Mouse (Mus musculus): ENCODE results near the gene 1700019N19Rik.

The 1700019N19Rik gene

DNA sequence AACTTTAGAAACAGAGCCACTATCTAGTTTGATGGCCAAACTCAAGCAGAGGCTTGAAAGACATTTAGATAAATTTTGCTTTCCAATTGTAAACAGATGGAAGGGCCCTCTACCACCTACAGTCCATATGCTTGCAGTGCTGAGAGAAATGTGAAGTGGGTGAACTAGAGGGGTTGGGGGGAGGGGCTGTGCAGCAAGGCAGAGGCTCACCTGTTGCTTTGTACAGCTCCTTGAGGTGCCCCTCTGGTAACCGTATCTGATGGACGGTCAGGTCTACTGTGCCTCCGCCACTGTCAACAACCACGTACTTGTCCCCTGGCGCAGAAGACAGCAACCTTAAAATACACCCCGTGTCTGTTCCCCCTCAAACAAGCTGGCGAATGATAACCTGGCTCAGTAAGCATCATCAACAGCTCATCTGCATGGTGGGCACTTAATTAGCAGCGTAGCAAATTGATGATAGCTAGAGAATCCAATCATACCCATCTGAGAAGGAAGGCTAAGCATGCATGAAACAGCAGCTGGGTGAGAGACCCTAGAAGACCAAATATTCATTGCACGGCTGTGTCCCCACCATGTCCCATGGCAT, 11.0 kb upstream of the 1700019N19Rik start:
- no peak for DNase-seq

DNA sequence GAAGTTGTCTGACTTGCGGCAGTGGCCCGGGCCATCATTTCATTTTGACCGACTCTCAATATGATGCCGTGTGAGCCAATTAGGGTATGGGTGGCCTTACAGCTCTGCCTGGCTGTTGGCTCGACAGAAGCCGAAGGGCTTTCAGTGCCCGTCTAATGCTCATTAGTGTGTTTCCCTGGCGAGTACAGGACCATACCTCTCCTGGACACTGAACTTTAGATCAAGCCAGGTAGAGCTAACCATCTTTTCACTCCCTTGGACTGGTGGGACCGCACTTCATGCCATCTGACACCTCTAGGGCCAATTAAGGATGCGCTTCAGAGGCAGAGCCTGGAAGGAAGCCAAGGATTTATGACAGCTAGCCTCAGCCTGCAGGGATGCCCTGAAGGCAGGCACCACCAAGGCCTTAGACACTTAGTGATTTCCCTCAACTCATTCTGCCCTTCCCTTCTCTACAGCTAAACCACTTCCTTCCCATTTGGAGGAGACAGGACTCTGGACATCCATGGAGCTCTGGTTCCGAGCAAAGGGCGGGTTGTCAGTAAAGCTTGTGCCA, 931 bp upstream of the 1700019N19Rik start:
- no peak for DNase-seq

DNA sequence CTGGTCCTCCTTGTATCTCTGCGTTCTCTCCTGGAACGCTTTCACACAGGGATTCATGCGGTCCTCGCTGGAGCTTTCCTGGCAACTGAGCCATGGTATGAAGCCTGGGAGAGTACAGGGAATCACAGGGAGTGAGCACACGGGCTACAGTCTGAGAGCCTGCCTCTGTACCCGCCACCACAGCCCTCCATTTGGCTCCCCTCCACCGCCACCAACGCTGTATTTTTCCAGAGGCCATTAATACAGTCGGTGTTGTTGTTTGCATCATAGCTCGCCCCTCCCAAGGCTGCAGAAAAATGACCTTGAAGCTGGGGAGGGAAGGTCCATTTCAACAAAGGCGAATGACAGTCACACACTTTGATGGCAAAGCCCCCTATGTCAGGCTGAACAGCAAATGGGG, 5.1 kb downstream of the 1700019N19Rik start:
- DNase-seq, result no peak

DNA sequence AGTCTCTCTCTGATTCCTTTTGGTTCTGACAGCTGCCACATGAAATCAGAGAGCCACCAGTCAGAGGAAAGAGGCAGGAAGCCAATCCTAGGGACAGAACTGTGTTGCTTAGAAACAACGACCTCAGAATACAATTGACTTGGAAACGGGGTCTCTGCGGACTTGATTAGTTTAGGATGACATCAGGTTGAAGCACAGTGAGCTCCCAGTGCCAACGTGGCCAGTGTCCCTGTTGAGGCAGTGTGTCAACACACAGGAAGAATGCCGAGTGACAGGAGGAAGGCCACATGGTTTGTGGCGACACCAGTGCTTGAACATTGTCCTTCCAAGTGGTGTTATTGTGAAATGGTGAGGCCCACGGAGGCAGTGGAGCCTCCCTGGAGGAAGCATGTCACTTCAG, 10.3 kb downstream of the 1700019N19Rik start:
- DNase-seq, result no peak

DNA sequence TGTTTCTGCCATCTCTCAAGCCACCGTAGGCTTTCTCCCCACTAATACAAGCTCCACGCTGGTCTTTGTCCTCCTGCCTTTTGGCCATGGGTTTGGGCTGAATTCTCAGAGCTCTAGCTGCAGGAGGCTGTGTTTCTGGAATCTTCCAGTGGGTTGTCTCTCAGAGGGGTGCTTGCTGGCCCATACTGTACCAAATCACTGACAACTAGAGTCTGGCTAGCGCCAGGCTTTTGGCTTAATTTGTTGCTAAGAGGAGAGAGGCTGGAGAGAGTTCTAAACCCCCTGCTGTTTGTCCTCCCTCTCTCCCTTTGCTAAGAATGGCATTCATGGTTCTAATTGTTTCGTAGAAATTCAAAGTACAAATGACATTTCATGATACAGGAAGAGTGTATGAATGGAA, 12.7 kb downstream of the 1700019N19Rik start:
- no peak for DNase-seq

DNA sequence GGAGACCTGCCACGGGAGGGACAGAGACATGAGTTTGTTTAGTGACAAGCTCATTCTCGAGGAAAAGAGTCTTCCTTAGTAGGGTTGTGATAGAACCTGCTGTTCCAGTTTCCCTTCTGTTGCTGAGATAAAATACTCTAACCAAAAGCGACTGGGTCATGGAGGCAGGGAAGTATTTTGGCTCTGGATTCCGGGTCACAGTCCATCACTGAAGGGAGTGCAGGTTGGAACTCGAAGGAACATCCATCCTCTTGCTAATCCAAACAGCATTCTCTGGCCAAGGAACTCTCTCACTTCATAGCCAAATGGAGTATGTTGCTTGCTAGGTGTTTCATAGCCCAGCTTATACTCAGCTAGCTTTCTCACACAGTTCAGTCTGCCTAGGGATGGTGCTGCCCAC, 17.8 kb downstream of the 1700019N19Rik start:
- DNase-seq, result no peak

DNA sequence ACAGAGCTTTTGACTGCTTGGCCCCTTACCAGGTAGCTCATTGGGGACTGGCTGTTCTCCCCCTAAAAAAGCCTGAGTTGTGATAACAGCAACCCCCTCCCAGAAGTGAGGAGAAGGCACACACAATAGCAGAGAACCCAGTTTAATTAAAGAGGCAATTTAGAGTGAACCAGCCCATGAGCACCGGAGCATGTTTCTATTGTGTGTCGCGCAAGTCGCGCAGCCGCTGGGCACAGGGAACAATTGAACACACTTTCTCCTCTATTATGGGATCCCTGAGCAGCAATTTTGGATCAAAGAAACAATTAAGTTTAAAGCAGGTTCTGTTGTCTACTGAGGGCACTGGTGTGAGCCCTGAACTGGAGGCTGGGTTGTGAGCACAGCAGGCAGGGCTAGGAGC, 26.9 kb downstream of the 1700019N19Rik start:
- DNase-seq, result no peak

DNA sequence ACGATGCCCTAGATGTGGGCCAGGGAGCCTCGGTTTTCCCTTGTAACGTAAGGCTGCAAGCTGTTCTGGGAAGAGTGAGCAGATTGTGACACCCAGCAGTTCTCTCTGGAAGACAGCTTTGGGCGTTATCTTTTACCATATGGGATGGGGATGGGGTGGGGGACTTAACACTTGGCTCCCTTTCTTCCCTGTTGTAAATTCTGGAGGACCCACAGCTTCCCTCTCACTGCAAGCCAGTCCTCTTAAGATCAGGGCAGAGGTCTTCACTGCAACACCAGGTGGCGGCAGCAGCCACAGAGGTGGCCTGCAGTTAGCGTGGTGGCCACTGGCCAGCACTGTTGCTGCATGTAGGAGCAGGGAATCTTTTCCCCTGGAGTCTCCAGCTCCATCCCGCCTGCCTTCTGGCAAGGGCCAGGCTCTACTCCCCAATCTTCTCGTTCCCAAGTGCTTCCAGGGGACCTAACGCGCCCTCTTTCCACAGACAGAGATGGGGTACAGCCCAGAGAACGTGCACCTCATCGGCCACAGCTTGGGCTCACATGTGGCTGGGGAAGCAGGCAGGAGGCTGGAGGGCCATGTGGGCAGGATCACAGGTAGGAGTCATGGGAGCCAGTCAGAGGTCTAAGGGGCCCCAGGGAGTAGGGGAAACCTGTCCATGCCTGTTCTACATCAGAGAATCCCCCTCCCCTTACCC, 31.3 kb downstream of the 1700019N19Rik start:
- DNase-seq, result peak; percentile 68

DNA sequence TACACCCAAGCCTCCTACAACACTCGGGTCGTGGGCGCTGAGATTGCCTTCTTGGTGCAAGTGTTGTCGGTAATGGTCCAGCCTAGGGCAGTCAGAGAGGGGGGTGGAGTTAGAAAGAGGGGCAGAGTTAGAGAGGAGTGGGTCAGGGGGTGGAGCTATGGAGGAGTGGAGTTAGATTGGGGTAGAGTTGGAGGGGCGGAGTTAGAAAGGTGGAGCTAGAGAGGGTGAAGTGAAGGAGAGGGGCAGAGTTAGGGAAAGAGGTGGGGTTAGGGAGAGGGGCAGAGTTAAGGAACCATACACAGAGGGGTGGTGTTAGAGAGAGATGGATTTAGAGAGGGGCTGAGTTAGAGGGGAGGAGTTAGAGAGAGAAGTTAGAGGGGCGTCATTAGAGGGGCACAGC, 31.9 kb downstream of the 1700019N19Rik start:
- peak; percentile 11 for DNase-seq

DNA sequence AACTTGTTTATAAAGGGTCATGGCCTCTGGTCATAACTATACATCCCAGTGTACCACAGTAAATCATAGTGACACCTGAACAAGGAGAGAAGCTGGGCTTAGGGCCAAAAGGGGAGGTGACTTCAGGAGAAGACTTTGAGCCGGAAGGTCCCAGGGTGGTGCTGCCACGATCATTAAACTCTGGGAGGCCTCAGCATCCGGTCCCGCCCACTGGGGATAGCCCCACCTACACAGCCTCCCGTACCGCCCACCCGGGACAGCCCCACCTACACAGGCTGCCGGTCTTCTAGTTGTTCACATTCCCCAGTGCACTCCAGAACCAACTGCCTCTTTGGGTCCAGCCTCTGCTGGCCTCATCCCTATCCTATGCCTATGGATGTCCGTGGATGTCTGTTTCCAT, 34.8 kb downstream of the 1700019N19Rik start, which contains the start of gene Pnliprp2:
Pnliprp2 (plus strand) TSS at position 297 of the 400 bp plus-strand sequence.
- DNase-seq, result peak; percentile 57

DNA sequence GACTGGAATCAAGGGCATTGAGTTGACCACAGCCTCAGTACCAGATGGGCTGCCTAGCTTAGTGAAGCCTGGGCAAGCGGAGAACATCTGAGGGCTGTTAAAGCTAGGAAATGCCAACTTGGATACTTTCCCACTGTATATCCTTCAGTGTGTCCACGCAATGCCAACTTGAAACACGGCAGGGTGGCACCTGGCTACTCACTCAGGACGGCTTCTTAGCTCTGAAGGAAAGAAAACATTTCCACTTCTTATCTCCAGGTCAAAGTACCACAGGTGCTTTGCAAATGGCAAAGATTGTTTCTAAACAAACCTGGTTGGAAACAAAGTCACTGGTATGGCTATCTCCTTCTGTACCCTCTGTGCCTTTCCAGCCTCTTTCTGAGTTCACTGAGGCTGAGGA, 35.4 kb downstream of the 1700019N19Rik start:
- DNase-seq, result no peak

DNA sequence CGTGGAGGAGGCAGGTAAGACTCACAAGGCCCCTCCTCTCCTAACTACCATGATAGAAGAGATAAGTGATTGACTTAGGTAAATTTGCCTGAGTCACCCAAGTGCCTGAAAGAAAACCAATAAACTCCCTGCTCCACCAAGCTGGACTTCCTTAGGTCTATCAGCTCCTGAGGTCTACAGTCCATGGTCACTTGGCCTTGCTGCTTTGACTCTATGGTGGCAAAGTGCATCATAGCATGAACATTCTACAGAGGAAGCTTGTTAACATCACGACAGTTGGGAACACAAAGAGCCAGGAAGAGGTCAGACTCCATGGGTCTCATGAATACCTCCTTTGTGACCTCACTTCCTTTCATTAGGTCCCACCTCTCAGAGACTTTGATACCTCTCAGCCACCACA, 42.8 kb downstream of the 1700019N19Rik start:
- DNase-seq, result no peak

DNA sequence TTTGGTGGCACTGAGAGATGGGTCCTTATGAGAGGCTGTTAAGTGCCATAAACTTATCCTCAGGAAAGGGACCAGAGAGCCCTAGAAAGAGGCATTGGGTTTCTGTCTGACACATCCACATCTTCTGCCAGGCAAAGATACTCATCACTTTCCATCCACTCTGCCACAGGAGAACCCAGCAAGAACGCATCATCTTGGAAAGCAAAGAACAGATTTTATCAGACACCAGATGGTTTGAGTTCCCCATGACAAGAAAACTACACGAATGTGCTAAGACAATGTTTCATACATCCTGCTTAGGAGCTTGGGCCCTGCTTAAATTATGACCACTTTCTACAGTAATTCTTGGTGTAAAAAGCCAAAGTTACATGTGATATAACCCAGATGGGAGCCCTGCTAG, 43.4 kb downstream of the 1700019N19Rik start:
- DNase-seq, result no peak

DNA sequence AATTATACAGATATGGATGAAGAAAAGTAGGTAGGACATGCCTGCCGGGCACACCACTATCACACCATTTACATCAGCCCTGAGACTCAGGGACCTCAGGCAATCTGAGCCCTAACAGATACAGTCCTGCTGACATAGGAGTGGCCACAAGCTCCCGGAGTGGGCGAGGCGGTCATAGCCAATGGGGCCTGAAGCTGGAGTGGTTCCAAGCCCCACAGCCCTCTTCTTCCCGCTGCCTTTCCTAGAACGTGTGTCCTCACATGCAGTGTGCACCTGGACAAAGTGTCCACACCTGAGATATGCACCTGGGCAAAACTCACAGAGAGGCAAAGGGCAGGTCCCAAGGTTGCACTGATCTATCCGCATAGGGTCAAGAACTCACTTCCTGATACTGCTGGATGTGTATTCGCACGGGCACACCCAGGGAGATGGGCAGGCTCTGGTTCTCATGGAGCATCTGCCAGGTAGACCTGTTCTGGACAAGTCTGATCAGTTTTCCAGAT, 46.7 kb downstream of the 1700019N19Rik start:
- no peak for DNase-seq

DNA sequence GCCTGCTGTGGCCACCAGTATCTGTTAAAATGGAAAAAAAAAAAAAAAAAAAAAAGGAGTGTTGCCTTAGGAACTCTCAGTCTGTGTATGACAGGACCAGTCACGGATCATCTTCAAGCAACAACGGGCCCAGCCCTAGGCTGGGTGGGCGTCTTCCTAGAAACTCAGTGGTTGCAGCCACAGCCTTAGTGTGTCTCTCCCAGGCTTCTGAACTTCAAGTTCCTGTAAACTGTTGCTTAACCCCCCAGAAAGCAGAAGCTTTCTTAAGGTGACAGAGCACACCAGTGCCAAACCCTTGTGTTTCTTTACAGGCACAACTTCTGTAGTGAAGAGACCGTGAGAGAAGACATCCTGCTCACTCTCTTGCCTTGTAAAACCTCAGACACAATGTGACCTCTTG, 50.5 kb downstream of the 1700019N19Rik start:
- no peak for DNase-seq

DNA sequence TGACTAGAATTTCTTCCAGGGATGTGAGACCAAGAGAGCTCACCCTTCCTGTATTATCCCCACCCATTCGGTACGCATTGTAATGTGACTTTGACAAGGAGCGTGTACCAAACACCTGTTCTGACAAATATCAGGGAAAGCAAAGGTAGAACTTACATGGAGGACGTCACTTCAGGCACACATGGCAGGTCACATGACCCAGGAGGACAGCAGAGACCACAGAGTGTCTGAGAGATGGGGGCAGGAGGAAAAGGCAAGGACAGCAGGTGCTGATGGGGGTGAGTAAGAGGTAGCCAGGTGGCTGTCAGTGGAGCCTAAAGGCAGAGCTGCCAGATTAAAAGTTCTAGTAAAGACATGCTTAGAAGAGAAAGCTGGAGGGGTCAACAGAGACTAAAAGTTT, 51.5 kb downstream of the 1700019N19Rik start:
- DNase-seq, result no peak

DNA sequence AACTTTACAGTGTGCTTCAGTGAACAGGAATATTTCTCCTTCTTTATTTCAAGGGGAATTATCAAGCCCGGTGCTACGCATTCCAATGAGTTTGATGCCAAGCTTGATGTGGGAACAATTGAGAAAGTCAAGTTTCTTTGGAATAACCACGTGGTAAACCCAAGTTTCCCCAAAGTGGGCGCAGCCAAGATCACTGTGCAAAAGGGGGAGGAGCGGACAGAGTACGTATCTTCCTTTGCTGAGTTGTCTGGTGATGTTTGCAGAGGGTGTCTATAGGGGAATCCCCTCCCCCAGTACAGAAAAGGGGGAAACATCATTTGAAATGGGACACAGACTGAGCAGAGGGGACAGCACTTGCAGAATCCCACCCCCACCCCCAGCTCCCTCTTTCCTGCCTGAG, 53.2 kb downstream of the 1700019N19Rik start:
- no peak for DNase-seq

DNA sequence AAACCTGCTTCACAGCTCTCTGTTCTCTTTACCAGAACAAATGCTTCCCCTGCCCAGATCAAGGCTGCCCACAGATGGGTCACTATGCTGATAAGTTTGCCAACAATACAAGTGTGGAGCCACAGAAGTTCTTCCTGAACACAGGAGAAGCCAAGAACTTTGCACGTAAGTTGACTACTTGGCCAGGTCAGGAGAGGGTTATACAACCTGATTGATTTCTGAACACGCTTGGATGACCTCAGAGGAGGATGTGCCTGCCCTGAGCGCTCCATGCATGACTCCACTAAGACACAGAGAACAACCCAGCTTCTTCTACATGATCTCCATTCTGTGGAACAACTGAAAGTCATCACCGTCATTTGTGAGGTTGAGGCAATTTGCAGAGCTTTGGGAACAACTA, 56.1 kb downstream of the 1700019N19Rik start:
- no peak for DNase-seq
